Mouse (Mus musculus): ENCODE measurements around the gene Clptm1. TPM values are rescaled to one million over a fixed set of nuclear protein-coding genes. Genes with fewer than 3 reads are reported as not detected.

The Clptm1 gene
- polyA plus RNA-seq, 1 experiment from 2014 or later: 70.6 TPM

- H3K4me2 ChIP-seq (replicated peaks; ENCODE audit: low read depth): no peak overlapping the region
- no peak overlapping the region for H3K4me3 ChIP-seq (ENCODE audit: low read depth, low read length)
- H3K9ac ChIP-seq (ENCODE audit: low read depth, low read length): no peak overlapping the region
- H3K27ac ChIP-seq (ENCODE audit: low read depth, low read length): no peak overlapping the region
- no peaks in the 10 kb centered on the region for H3K27me3 ChIP-seq (replicated peaks; ENCODE audit: control insufficient read depth, insufficient read depth, low read length)
- H3K4me1 ChIP-seq (replicated peaks; ENCODE audit: control insufficient read depth, insufficient read depth, low read length): no peaks in the 10 kb centered on the region
- 95% methylated on average over 2 of the region's 2 CpGs for WGBS
- no peak for TF ChIP-seq CTCF (IDR thresholded peaks at IDR 0.05; ENCODE audit: low read depth)
- H3K9me3 ChIP-seq (ENCODE audit: control insufficient read depth): no peaks in the 10 kb centered on the region
- 0 out of 2 replicates have a peak, but pooled peaks have one; percentile 2 for ATAC-seq
- peaks cover 68% of the 10 kb centered on the region for H3K36me3 ChIP-seq (ENCODE audit: control insufficient read depth, insufficient read depth)
These were observed 30.2 kb downstream of the Clptm1 start for GRCm38 (mm10) chr7:19634591-19634990.

GRCm38 (mm10) chr7:19633855-19634254, 31.0 kb downstream of the Clptm1 start:
- WGBS: 90% methylated on average over 15 of the region's 15 CpGs
- TF ChIP-seq CTCF (IDR thresholded peaks at IDR 0.05; ENCODE audit: low read depth): no peak
- Histone ChIP-seq H3K9ac (ENCODE audit: low read depth, low read length) (no peak overlapping the region), H3K4me2 (replicated peaks; ENCODE audit: low read depth) (no peak overlapping the region), H3K4me1 (replicated peaks; ENCODE audit: control insufficient read depth, insufficient read depth, low read length) (no peaks in the 10 kb centered on the region), H3K27ac (ENCODE audit: low read depth, low read length) (no peak overlapping the region), H3K4me3 (ENCODE audit: low read depth, low read length) (no peak overlapping the region), H3K9me3 (ENCODE audit: control insufficient read depth) (no peaks in the 10 kb centered on the region), H3K27me3 (replicated peaks; ENCODE audit: control insufficient read depth, insufficient read depth, low read length) (no peaks in the 10 kb centered on the region), H3K36me3 (ENCODE audit: control insufficient read depth, insufficient read depth) (peaks cover 61% of the 10 kb centered on the region)
- ATAC-seq: no peak

- Histone ChIP-seq H3K4me3 (ENCODE audit: low read depth, low read length) (no peak overlapping the region), H3K4me2 (replicated peaks; ENCODE audit: low read depth) (no peak overlapping the region), H3K36me3 (ENCODE audit: control insufficient read depth, insufficient read depth) (peaks cover 54% of the 10 kb centered on the region), H3K4me1 (replicated peaks; ENCODE audit: control insufficient read depth, insufficient read depth, low read length) (no peaks in the 10 kb centered on the region), H3K27ac (ENCODE audit: low read depth, low read length) (no peak overlapping the region), H3K27me3 (replicated peaks; ENCODE audit: control insufficient read depth, insufficient read depth, low read length) (no peaks in the 10 kb centered on the region), H3K9ac (ENCODE audit: low read depth, low read length) (no peak overlapping the region), H3K9me3 (ENCODE audit: control insufficient read depth) (no peaks in the 10 kb centered on the region)
- no peak for TF ChIP-seq CTCF (IDR thresholded peaks at IDR 0.05; ENCODE audit: low read depth)
- no peak for ATAC-seq
- WGBS: 90% methylated on average over 17 of the region's 17 CpGs
These were observed 31.6 kb downstream of the Clptm1 start for GRCm38 (mm10) chr7:19633197-19633596.

GRCm38 (mm10) chr7:19632720-19633119, 32.1 kb downstream of the Clptm1 start:
- peaks cover 49% of the 10 kb centered on the region for H3K36me3 ChIP-seq (ENCODE audit: control insufficient read depth, insufficient read depth)
- no peak for TF ChIP-seq CTCF (IDR thresholded peaks at IDR 0.05; ENCODE audit: low read depth)
- no peak overlapping the region for H3K27ac ChIP-seq (ENCODE audit: low read depth, low read length)
- H3K27me3 ChIP-seq (replicated peaks; ENCODE audit: control insufficient read depth, insufficient read depth, low read length): no peaks in the 10 kb centered on the region
- H3K4me2 ChIP-seq (replicated peaks; ENCODE audit: low read depth): no peak overlapping the region
- no peaks in the 10 kb centered on the region for H3K9me3 ChIP-seq (ENCODE audit: control insufficient read depth)
- no peaks in the 10 kb centered on the region for H3K4me1 ChIP-seq (replicated peaks; ENCODE audit: control insufficient read depth, insufficient read depth, low read length)
- no peak overlapping the region for H3K4me3 ChIP-seq (ENCODE audit: low read depth, low read length)
- ATAC-seq: no peak
- H3K9ac ChIP-seq (ENCODE audit: low read depth, low read length): no peak overlapping the region

- Histone ChIP-seq H3K4me1 (replicated peaks; ENCODE audit: control insufficient read depth, insufficient read depth, low read length) (no peaks in the 10 kb centered on the region), H3K36me3 (ENCODE audit: control insufficient read depth, insufficient read depth) (peaks cover 45% of the 10 kb centered on the region), H3K4me3 (ENCODE audit: low read depth, low read length) (no peak overlapping the region), H3K4me2 (replicated peaks; ENCODE audit: low read depth) (no peak overlapping the region), H3K9ac (ENCODE audit: low read depth, low read length) (no peak overlapping the region), H3K27me3 (replicated peaks; ENCODE audit: control insufficient read depth, insufficient read depth, low read length) (no peaks in the 10 kb centered on the region), H3K27ac (ENCODE audit: low read depth, low read length) (no peak overlapping the region), H3K9me3 (ENCODE audit: control insufficient read depth) (no peaks in the 10 kb centered on the region)
- no peak for ATAC-seq
- no peak for TF ChIP-seq CTCF (IDR thresholded peaks at IDR 0.05; ENCODE audit: low read depth)
These were observed 32.6 kb downstream of the Clptm1 start for GRCm38 (mm10) chr7:19632275-19632674.

- H3K27me3 ChIP-seq (replicated peaks; ENCODE audit: control insufficient read depth, insufficient read depth, low read length): no peaks in the 10 kb centered on the region
- H3K9ac ChIP-seq (ENCODE audit: low read depth, low read length): peak within 1 kb of the TSS; percentile 71
- WGBS: under 1% methylated on average over 41 of the region's 41 CpGs
- peak; percentile 48 for ATAC-seq
- H3K9me3 ChIP-seq (ENCODE audit: control insufficient read depth): no peaks in the 10 kb centered on the region
- peak within 1 kb of the TSS; percentile 96 for H3K27ac ChIP-seq (ENCODE audit: low read depth, low read length)
- peak within 1 kb of the TSS; percentile 82 for H3K4me3 ChIP-seq (ENCODE audit: low read depth, low read length)
- peak within 1 kb of the TSS; percentile 99 for H3K4me2 ChIP-seq (replicated peaks; ENCODE audit: low read depth)
- TF ChIP-seq CTCF (IDR thresholded peaks at IDR 0.05; ENCODE audit: low read depth): no peak
- peaks cover 16% of the 10 kb centered on the region for H3K36me3 ChIP-seq (ENCODE audit: control insufficient read depth, insufficient read depth)
- no peaks in the 10 kb centered on the region for H3K4me1 ChIP-seq (replicated peaks; ENCODE audit: control insufficient read depth, insufficient read depth, low read length)
These were observed 35.5 kb downstream of the Clptm1 start, which contains the start of gene Relb for GRCm38 (mm10) chr7:19629361-19629734. TSS of gene Relb (minus strand) at chr7:19629438.

Data from intestine, postnatal 0 days (tissue).